Mouse (Mus musculus) ES-E14 (cell line): ENCODE results near the gene Fam155a.
A peak's percentile ranks its signal among the peaks of the same experiment; 100 is the strongest.

ENCODE experiments used
- CHD2 ChIP-seq: IDR thresholded peaks from 2 replicates; pipeline ENCODE4 v1.6.1; 2014; ENCODE audit warnings: mild to moderate bottlenecking, low read depth, low read length, inconsistent platforms
- HCFC1 ChIP-seq: IDR thresholded peaks from 2 replicates; pipeline ENCODE4 v1.6.1; 2012; ENCODE audit warnings: low read length, inconsistent platforms, borderline replicate concordance; ENCODE audit not compliant: insufficient read depth
- MAFK ChIP-seq: IDR thresholded peaks from 2 replicates; pipeline ENCODE4 v1.6.1; 2014; ENCODE audit warnings: mild to moderate bottlenecking, low read depth, low read length, inconsistent platforms; ENCODE audit not compliant: insufficient read depth
- ZC3H11A ChIP-seq: IDR thresholded peaks from 2 replicates; pipeline ENCODE4 v1.6.1; 2012; ENCODE audit warnings: low read depth, mild to moderate bottlenecking, inconsistent platforms, low read length, borderline replicate concordance
- ZNF384 ChIP-seq: IDR thresholded peaks from 2 replicates; pipeline ENCODE4 v1.6.1; 2012; ENCODE audit warnings: low read depth, low read length, inconsistent platforms

DNA sequence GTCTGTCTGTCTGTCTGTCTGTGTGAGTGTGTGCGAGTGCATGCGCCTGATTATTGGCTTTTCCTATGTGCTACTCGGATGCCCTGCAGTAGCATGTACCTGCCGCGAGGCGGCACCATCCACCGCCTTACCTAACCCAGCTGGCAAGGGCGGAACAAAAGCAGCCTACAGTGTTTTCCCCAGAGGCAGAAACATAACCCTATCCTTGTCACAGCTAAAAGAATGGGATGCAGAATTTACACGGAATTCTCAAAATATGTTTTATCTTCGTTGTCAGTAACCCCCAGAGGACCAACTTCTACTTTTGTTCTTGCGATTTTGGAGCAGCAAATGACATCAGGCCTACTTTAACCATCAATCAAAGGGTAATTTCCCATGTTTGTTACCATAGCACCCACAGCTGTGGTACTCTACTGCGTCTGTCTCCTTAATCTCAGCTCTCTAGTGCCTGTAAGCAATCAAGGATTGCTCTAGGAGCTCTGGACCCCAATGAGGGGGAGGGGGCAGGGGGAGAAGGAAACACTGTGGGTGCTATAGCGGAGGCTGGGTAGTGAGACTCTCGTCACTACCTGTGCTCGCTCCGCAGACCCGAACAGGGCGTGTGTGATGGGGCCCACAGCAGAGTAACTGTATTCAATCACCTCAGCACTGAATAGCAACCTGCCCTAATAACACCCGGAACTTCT is 543.0 kb downstream of the Fam155a start:
- TF ChIP-seq MAFK: no peak
- TF ChIP-seq HCFC1: no peak
- TF ChIP-seq ZNF384: no peak
- no peak for TF ChIP-seq CHD2
- peak; percentile 63; the same call in 1 of the 2 replicates for TF ChIP-seq ZC3H11A
